Mouse (Mus musculus): ENCODE results near the gene Gm45521. TPM values are rescaled to one million over a fixed set of nuclear protein-coding genes. Genes with fewer than 3 reads are reported as not detected.

Gene Gm45521
- polyA plus RNA-seq, 1 experiment from 2014 or later: not detected

- H3K9me3 ChIP-seq (ENCODE audit: control insufficient read depth, low read length): no peaks in the 10 kb centered on the region
- 0 out of 2 replicates have a peak, but pooled peaks cover 3% of the 10 kb centered on the region for H3K4me1 ChIP-seq (replicated peaks; ENCODE audit: control insufficient read depth, insufficient read depth, low read length)
- no peak overlapping the region for H3K4me2 ChIP-seq (ENCODE audit: low read length)
- no peaks in the 10 kb centered on the region for H3K27me3 ChIP-seq (replicated peaks; ENCODE audit: control insufficient read depth, insufficient read depth, low read length)
- 75% methylated on average over 7 of the region's 7 CpGs for WGBS
- no peak overlapping the region for H3K4me3 ChIP-seq (ENCODE audit: low read depth, low read length)
- no peak overlapping the region for H3K27ac ChIP-seq (ENCODE audit: low read depth)
- H3K36me3 ChIP-seq (ENCODE audit: control insufficient read depth, insufficient read depth, low read length): peaks cover 69% of the 10 kb centered on the region
- no peak overlapping the region for H3K9ac ChIP-seq (ENCODE audit: low read length)
- ATAC-seq (replicated peaks; ENCODE audit: low FRiP score, low TSS enrichment, low read depth) (no peak), DNase-seq (ENCODE audit: low spot score) (no peak)
Observed at GRCm38 (mm10) chr14:7943101-7943800, 13.8 kb upstream of the Gm45521 start.

- DNase-seq (ENCODE audit: low spot score) (no peak), ATAC-seq (replicated peaks; ENCODE audit: low FRiP score, low TSS enrichment, low read depth) (no peak)
- H3K27me3 ChIP-seq (replicated peaks; ENCODE audit: control insufficient read depth, insufficient read depth, low read length): no peaks in the 10 kb centered on the region
- peaks cover 73% of the 10 kb centered on the region for H3K36me3 ChIP-seq (ENCODE audit: control insufficient read depth, insufficient read depth, low read length)
- no peak overlapping the region for H3K4me3 ChIP-seq (ENCODE audit: low read depth, low read length)
- WGBS: 69% methylated on average over 3 of the region's 3 CpGs
- H3K9me3 ChIP-seq (ENCODE audit: control insufficient read depth, low read length): no peaks in the 10 kb centered on the region
- no peak overlapping the region for H3K9ac ChIP-seq (ENCODE audit: low read length)
- H3K4me1 ChIP-seq (replicated peaks; ENCODE audit: control insufficient read depth, insufficient read depth, low read length): 0 out of 2 replicates have a peak, but pooled peaks cover 3% of the 10 kb centered on the region
- no peak overlapping the region for H3K27ac ChIP-seq (ENCODE audit: low read depth)
- no peak overlapping the region for H3K4me2 ChIP-seq (ENCODE audit: low read length)
Observed at GRCm38 (mm10) chr14:7943801-7944135, 13.3 kb upstream of the Gm45521 start.

- Histone ChIP-seq H3K27me3 (replicated peaks; ENCODE audit: control insufficient read depth, insufficient read depth, low read length) (no peaks in the 10 kb centered on the region), H3K4me3 (ENCODE audit: low read depth, low read length) (no peak overlapping the region), H3K36me3 (ENCODE audit: control insufficient read depth, insufficient read depth, low read length) (peaks cover 71% of the 10 kb centered on the region), H3K9me3 (ENCODE audit: control insufficient read depth, low read length) (no peaks in the 10 kb centered on the region), H3K4me2 (ENCODE audit: low read length) (no peak overlapping the region), H3K9ac (ENCODE audit: low read length) (no peak overlapping the region), H3K4me1 (replicated peaks; ENCODE audit: control insufficient read depth, insufficient read depth, low read length) (0 out of 2 replicates have a peak, but pooled peaks cover 3% of the 10 kb centered on the region), H3K27ac (ENCODE audit: low read depth) (no peak overlapping the region)
- WGBS: 48% methylated on average over 8 of the region's 8 CpGs
- no peak for ATAC-seq (replicated peaks; ENCODE audit: low FRiP score, low TSS enrichment, low read depth)
- DNase-seq (ENCODE audit: low spot score): no peak
Observed at GRCm38 (mm10) chr14:7944349-7945039, 12.6 kb upstream of the Gm45521 start.

GRCm38 (mm10) chr14:7945261-7945660 lies 11.8 kb upstream of the Gm45521 start:
- 0 out of 2 replicates have a peak, but pooled peaks cover 3% of the 10 kb centered on the region for H3K4me1 ChIP-seq (replicated peaks; ENCODE audit: control insufficient read depth, insufficient read depth, low read length)
- H3K27me3 ChIP-seq (replicated peaks; ENCODE audit: control insufficient read depth, insufficient read depth, low read length): no peaks in the 10 kb centered on the region
- DNase-seq (ENCODE audit: low spot score) (no peak), ATAC-seq (replicated peaks; ENCODE audit: low FRiP score, low TSS enrichment, low read depth) (no peak)
- no peaks in the 10 kb centered on the region for H3K9me3 ChIP-seq (ENCODE audit: control insufficient read depth, low read length)
- H3K4me2 ChIP-seq (ENCODE audit: low read length): no peak overlapping the region
- 76% methylated on average over 5 of the region's 5 CpGs for WGBS
- no peak overlapping the region for H3K9ac ChIP-seq (ENCODE audit: low read length)
- peaks cover 71% of the 10 kb centered on the region for H3K36me3 ChIP-seq (ENCODE audit: control insufficient read depth, insufficient read depth, low read length)
- H3K4me3 ChIP-seq (ENCODE audit: low read depth, low read length): no peak overlapping the region
- H3K27ac ChIP-seq (ENCODE audit: low read depth): no peak overlapping the region

- Histone ChIP-seq H3K9me3 (ENCODE audit: control insufficient read depth, low read length) (no peaks in the 10 kb centered on the region), H3K4me3 (ENCODE audit: low read depth, low read length) (no peak overlapping the region), H3K27me3 (replicated peaks; ENCODE audit: control insufficient read depth, insufficient read depth, low read length) (no peaks in the 10 kb centered on the region), H3K4me2 (ENCODE audit: low read length) (no peak overlapping the region), H3K9ac (ENCODE audit: low read length) (no peak overlapping the region), H3K27ac (ENCODE audit: low read depth) (no peak overlapping the region), H3K4me1 (replicated peaks; ENCODE audit: control insufficient read depth, insufficient read depth, low read length) (peaks cover 11% of the 10 kb centered on the region), H3K36me3 (ENCODE audit: control insufficient read depth, insufficient read depth, low read length) (peaks cover 41% of the 10 kb centered on the region)
- ATAC-seq (replicated peaks; ENCODE audit: low FRiP score, low TSS enrichment, low read depth) (no peak), DNase-seq (ENCODE audit: low spot score) (no peak)
- 96% methylated on average over 9 of the region's 9 CpGs for WGBS
Observed at GRCm38 (mm10) chr14:7951234-7951633, 5.9 kb upstream of the Gm45521 start.

GRCm38 (mm10) chr14:7952610-7953254 lies 4.4 kb upstream of the Gm45521 start:
- H3K27ac ChIP-seq (ENCODE audit: low read depth): peak overlapping the region; percentile 47
- ATAC-seq (replicated peaks; ENCODE audit: low FRiP score, low TSS enrichment, low read depth): peak; percentile 75

GRCm38 (mm10) chr14:7954071-7954471 lies 3.0 kb upstream of the Gm45521 start:
- Histone ChIP-seq H3K27me3 (replicated peaks; ENCODE audit: control insufficient read depth, insufficient read depth, low read length) (no peaks in the 10 kb centered on the region), H3K9me3 (ENCODE audit: control insufficient read depth, low read length) (no peaks in the 10 kb centered on the region), H3K27ac (ENCODE audit: low read depth) (peak overlapping the region; percentile 47), H3K4me1 (replicated peaks; ENCODE audit: control insufficient read depth, insufficient read depth, low read length) (peaks cover 11% of the 10 kb centered on the region), H3K4me3 (ENCODE audit: low read depth, low read length) (no peak overlapping the region), H3K9ac (ENCODE audit: low read length) (no peak overlapping the region), H3K4me2 (ENCODE audit: low read length) (no peak overlapping the region), H3K36me3 (ENCODE audit: control insufficient read depth, insufficient read depth, low read length) (peaks cover 27% of the 10 kb centered on the region)
- ATAC-seq (replicated peaks; ENCODE audit: low FRiP score, low TSS enrichment, low read depth) (peak; percentile 73), DNase-seq (ENCODE audit: low spot score) (no peak)
- 37% methylated on average over 6 of the region's 6 CpGs for WGBS

More at GRCm38 (mm10) chr14:7952610-7953254, 4.4 kb upstream of the Gm45521 start:
- Histone ChIP-seq H3K4me3 (ENCODE audit: low read depth, low read length) (no peak overlapping the region), H3K4me2 (ENCODE audit: low read length) (no peak overlapping the region), H3K4me1 (replicated peaks; ENCODE audit: control insufficient read depth, insufficient read depth, low read length) (peaks cover 11% of the 10 kb centered on the region), H3K9ac (ENCODE audit: low read length) (no peak overlapping the region), H3K9me3 (ENCODE audit: control insufficient read depth, low read length) (no peaks in the 10 kb centered on the region), H3K27me3 (replicated peaks; ENCODE audit: control insufficient read depth, insufficient read depth, low read length) (no peaks in the 10 kb centered on the region), H3K36me3 (ENCODE audit: control insufficient read depth, insufficient read depth, low read length) (peaks cover 39% of the 10 kb centered on the region)
- DNase-seq (ENCODE audit: low spot score): peak; percentile 74
- WGBS: 14% methylated on average over 12 of the region's 12 CpGs

- Histone ChIP-seq H3K27ac (ENCODE audit: low read depth) (no peak overlapping the region), H3K4me1 (replicated peaks; ENCODE audit: control insufficient read depth, insufficient read depth, low read length) (peaks cover 16% of the 10 kb centered on the region), H3K4me3 (ENCODE audit: low read depth, low read length) (no peak overlapping the region), H3K27me3 (replicated peaks; ENCODE audit: control insufficient read depth, insufficient read depth, low read length) (no peaks in the 10 kb centered on the region), H3K4me2 (ENCODE audit: low read length) (no peak overlapping the region), H3K9ac (ENCODE audit: low read length) (no peak overlapping the region), H3K36me3 (ENCODE audit: control insufficient read depth, insufficient read depth, low read length) (peaks cover 7% of the 10 kb centered on the region), H3K9me3 (ENCODE audit: control insufficient read depth, low read length) (no peaks in the 10 kb centered on the region)
- 69% methylated on average over 10 of the region's 10 CpGs for WGBS
- ATAC-seq (replicated peaks; ENCODE audit: low FRiP score, low TSS enrichment, low read depth) (no peak), DNase-seq (ENCODE audit: low spot score) (no peak)
Observed at GRCm38 (mm10) chr14:7956427-7956826, 661 bp upstream of the Gm45521 start.

All from intestine, embryonic 14.5 days (tissue).